Mouse (Mus musculus) neural tube, embryonic 15.5 days (tissue): ENCODE results near the gene Spon2. TPM values are rescaled to one million over a fixed set of nuclear protein-coding genes. Genes with fewer than 3 reads are reported as not detected.

Experiments
- ATAC-seq: fragments of 200-750 bp; cut with Nextera tagmentation; 2 replicates; pipeline ENCODE4 v1.8.0; 2017; ENCODE audit warnings: mild to moderate bottlenecking, moderate TSS enrichment, moderate library complexity; ENCODE audit not compliant: low FRiP score
- H3K27ac ChIP-seq: fragments of 300-500 bp; sonication (generic); replicated peaks from 2 replicates; pipeline ENCODE4 v1.5.1; 2015; ENCODE audit warnings: mild to moderate bottlenecking, inconsistent platforms
- H3K27me3 ChIP-seq: fragments of 300-500 bp; sonication (generic); replicated peaks from 2 replicates; pipeline ENCODE4 v1.6.1; 2015; ENCODE audit warnings: inconsistent platforms
- H3K36me3 ChIP-seq: fragments of 300-500 bp; sonication (generic); 2 replicates; pipeline ENCODE4 v1.6.1; 2015; ENCODE audit warnings: inconsistent platforms
- H3K4me1 ChIP-seq: fragments of 300-500 bp; sonication (generic); 2 replicates; pipeline ENCODE4 v1.6.1; 2015; ENCODE audit warnings: inconsistent platforms
- H3K4me2 ChIP-seq: fragments of 300-500 bp; sonication (generic); 2 replicates; pipeline ENCODE4 v1.6.1; 2015; ENCODE audit warnings: inconsistent platforms, mild to moderate bottlenecking, moderate library complexity
- H3K4me3 ChIP-seq: fragments of 300-500 bp; sonication (generic); replicated peaks from 2 replicates; pipeline ENCODE4 v1.5.1; 2015; ENCODE audit warnings: mild to moderate bottlenecking, inconsistent platforms
- H3K9ac ChIP-seq: fragments of 300-500 bp; sonication (generic); replicated peaks from 2 replicates; pipeline ENCODE4 v1.6.1; 2015; ENCODE audit warnings: mild to moderate bottlenecking, inconsistent platforms
- H3K9me3 ChIP-seq: fragments of 300-500 bp; sonication (generic); replicated peaks from 2 replicates; pipeline ENCODE4 v1.6.1; 2016; ENCODE audit warnings: inconsistent platforms
- WGBS: fragments of 180-500 bp; shearing (Covaris S2); methylation state at CpG from one replicate; pipeline ENCODE4 v1.1.7; 2015; ENCODE audit warnings: mixed read lengths; 5-methylcytosine and 5-hydroxymethylcytosine counted together
- polyA plus RNA-seq: library from polyadenylated mRNA; unstranded; fragments of >200 nt; fragmentation: Nextera tagmentation; extraction: Ambion mirVana; gene quantifications from 2 replicates; pipeline ENCODE4 v1.2.1, GENCODE M21; 2015

The Spon2 gene
- polyA plus RNA-seq, 1 experiment from 2014 or later = 2.8 TPM

DNA sequence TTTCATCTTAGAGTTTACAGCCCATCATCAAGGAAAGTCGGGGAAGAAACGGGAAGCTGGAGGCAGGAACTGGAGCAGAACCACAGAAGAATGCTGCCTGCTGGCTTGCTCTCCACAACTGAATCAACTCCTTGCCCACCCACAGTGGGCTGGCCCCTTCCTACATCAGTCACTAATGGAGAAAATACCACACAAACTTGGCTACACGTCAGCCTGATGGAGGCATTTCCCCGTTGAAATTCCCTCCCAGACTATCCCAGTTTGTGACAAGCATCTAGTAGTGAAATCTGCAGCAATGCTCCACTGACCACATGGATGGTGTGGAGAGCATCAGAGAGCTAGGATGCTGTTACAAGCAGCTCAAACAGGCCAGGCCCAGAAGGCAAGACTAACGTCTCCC is 14.5 kb upstream of the Spon2 start:
- Histone ChIP-seq H3K36me3 (no peaks in the 10 kb centered on the region), H3K27ac (no peak overlapping the region), H3K4me1 (peaks cover 11% of the 10 kb centered on the region), H3K4me2 (no peak overlapping the region), H3K27me3 (no peaks in the 10 kb centered on the region), H3K9me3 (no peaks in the 10 kb centered on the region), H3K9ac (no peak overlapping the region), H3K4me3 (no peak overlapping the region)
- ATAC-seq = no peak
- WGBS = 82% methylated on average over 5 of the region's 5 CpGs

DNA sequence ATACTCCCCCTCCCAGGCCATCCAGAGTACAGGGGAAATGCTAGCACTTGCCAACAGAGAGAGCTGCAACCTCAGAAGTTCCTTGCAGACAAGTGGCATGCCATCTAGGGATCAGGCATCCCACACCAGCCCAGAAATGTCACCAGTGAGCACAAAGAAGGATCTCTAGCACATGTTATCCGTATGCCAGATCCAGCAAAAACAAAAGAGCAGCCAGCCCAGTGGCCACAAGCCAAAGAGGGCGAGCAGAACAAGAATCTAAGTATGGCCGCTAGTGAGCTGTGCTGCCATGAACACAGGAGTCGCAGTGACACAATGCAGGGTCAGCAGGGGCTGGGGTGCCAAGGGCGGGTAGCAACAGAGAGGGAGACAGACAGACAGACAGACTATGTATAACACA is 12.0 kb upstream of the Spon2 start:
- no peak overlapping the region for H3K4me2 ChIP-seq
- no peak overlapping the region for H3K27ac ChIP-seq
- no peak overlapping the region for H3K4me3 ChIP-seq
- H3K4me1 ChIP-seq = peaks cover 11% of the 10 kb centered on the region
- no peak for ATAC-seq
- no peaks in the 10 kb centered on the region for H3K9me3 ChIP-seq
- H3K27me3 ChIP-seq = no peaks in the 10 kb centered on the region
- no peaks in the 10 kb centered on the region for H3K36me3 ChIP-seq
- 54% methylated on average over 5 of the region's 5 CpGs for WGBS
- no peak overlapping the region for H3K9ac ChIP-seq

GRCm38 (mm10) chr5:33228428-33228827 is 10.2 kb upstream of the Spon2 start:
- no peaks in the 10 kb centered on the region for H3K36me3 ChIP-seq
- H3K27me3 ChIP-seq = no peaks in the 10 kb centered on the region
- no peaks in the 10 kb centered on the region for H3K9me3 ChIP-seq
- 62% methylated on average over 5 of the region's 5 CpGs for WGBS
- peaks cover 11% of the 10 kb centered on the region for H3K4me1 ChIP-seq
- no peak overlapping the region for H3K4me2 ChIP-seq
- H3K9ac ChIP-seq = no peak overlapping the region
- H3K4me3 ChIP-seq = no peak overlapping the region
- ATAC-seq = no peak
- peak overlapping the region; percentile 45 for H3K27ac ChIP-seq

- WGBS = 89% methylated on average over 5 of the region's 5 CpGs
- Histone ChIP-seq H3K27ac (no peak overlapping the region), H3K9ac (no peak overlapping the region), H3K27me3 (no peaks in the 10 kb centered on the region), H3K4me3 (no peak overlapping the region), H3K4me1 (peaks cover 10% of the 10 kb centered on the region), H3K36me3 (no peaks in the 10 kb centered on the region), H3K9me3 (no peaks in the 10 kb centered on the region), H3K4me2 (no peak overlapping the region)
- ATAC-seq = no peak
Observed at GRCm38 (mm10) chr5:33225673-33226072, 7.4 kb upstream of the Spon2 start.

DNA sequence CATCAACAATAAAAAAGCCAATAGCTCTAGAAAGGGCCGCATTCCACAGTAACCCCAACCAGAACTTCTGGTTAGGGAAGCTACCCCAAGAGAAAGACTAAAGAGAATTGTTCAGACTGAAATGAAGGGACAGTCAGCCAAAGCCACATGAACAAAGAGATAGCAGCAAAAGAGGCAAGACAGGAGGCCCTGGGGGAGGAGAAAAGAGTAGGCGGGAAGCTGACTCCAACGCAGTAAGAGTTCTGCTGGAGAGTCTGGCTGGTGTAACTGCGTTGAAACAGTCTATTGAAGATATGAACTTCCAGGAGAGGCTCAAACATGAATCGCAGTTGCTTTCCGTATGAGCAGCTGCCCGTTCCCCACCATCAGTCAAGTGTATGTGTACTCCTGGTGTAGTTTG is 6.2 kb upstream of the Spon2 start:
- peaks cover 5% of the 10 kb centered on the region; the same call in 1 of the 2 replicates for H3K4me1 ChIP-seq
- H3K4me3 ChIP-seq = no peak overlapping the region
- no peak overlapping the region for H3K4me2 ChIP-seq
- no peak overlapping the region for H3K9ac ChIP-seq
- ATAC-seq = no peak
- no peaks in the 10 kb centered on the region for H3K9me3 ChIP-seq
- no peaks in the 10 kb centered on the region for H3K36me3 ChIP-seq
- H3K27ac ChIP-seq = no peak overlapping the region
- 78% methylated on average over 7 of the region's 7 CpGs for WGBS
- H3K27me3 ChIP-seq = no peaks in the 10 kb centered on the region

- Histone ChIP-seq H3K4me1 (peaks cover under 1% of the 10 kb centered on the region; the same call in 1 of the 2 replicates), H3K4me3 (no peak overlapping the region), H3K27me3 (no peaks in the 10 kb centered on the region), H3K27ac (no peak overlapping the region), H3K4me2 (no peak overlapping the region), H3K9ac (no peak overlapping the region), H3K9me3 (no peaks in the 10 kb centered on the region), H3K36me3 (no peaks in the 10 kb centered on the region)
- WGBS = 78% methylated on average over 9 of the region's 9 CpGs
- ATAC-seq = no peak
Observed at GRCm38 (mm10) chr5:33222841-33223744, 4.8 kb upstream of the Spon2 start.

- Histone ChIP-seq H3K4me1 (no peaks in the 10 kb centered on the region; the same call in 1 of the 2 replicates), H3K36me3 (no peaks in the 10 kb centered on the region), H3K4me3 (no peak overlapping the region), H3K9me3 (no peaks in the 10 kb centered on the region), H3K4me2 (no peak overlapping the region), H3K27ac (no peak overlapping the region), H3K27me3 (no peaks in the 10 kb centered on the region), H3K9ac (no peak overlapping the region)
- no peak for ATAC-seq
- 79% methylated on average over 6 of the region's 6 CpGs for WGBS
Observed at GRCm38 (mm10) chr5:33222389-33222788, 4.1 kb upstream of the Spon2 start.

DNA sequence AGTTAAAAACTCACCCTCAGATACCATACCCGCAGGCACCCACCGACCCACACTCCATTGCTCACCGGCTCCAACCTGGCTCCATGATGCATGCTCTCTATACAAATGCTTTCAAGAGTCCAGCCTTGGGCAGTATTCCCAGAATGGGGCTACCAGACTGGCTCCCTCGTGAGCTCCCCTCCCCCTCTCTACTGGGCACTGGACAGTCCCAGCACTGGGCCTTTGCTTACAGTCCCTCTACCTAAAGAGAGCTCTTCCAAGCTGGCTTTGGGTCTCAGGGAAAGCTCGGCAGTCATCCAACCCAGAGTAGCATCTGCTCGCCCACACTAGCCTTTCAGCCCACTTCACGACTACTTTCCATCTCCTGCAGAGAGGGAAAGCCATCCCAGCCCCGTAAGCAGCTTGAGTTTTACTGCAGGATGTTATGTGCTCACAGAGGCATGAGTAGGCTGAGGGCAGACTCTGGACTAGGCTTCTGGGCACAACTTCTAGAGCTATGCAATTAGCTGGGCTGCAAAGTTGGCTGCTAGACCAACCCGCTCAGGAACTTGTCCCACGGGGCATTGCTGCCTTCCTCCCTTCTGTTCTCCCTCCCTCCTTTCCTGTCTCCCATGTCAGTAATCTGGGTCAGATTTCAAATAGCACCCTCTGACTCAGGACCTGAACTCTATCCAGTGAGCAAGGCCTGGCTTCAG is 2.2 kb upstream of the Spon2 start:
- Histone ChIP-seq H3K36me3 (no peaks in the 10 kb centered on the region), H3K27me3 (no peaks in the 10 kb centered on the region), H3K4me1 (no peaks in the 10 kb centered on the region; the same call in 1 of the 2 replicates), H3K27ac (no peak overlapping the region), H3K9me3 (no peaks in the 10 kb centered on the region), H3K4me3 (no peak overlapping the region), H3K9ac (no peak overlapping the region), H3K4me2 (no peak overlapping the region)
- 66% methylated on average over 10 of the region's 10 CpGs for WGBS
- ATAC-seq = no peak

GRCm38 (mm10) chr5:33219831-33220230 is 1.6 kb upstream of the Spon2 start:
- H3K27ac ChIP-seq = no peak overlapping the region
- no peaks in the 10 kb centered on the region for H3K27me3 ChIP-seq
- no peak overlapping the region for H3K4me3 ChIP-seq
- no peak overlapping the region for H3K4me2 ChIP-seq
- no peaks in the 10 kb centered on the region for H3K36me3 ChIP-seq
- H3K9ac ChIP-seq = no peak overlapping the region
- no peak for ATAC-seq
- no peaks in the 10 kb centered on the region; the same call in 1 of the 2 replicates for H3K4me1 ChIP-seq
- 92% methylated on average over 4 of the region's 4 CpGs for WGBS
- H3K9me3 ChIP-seq = no peaks in the 10 kb centered on the region

GRCm38 (mm10) chr5:33218746-33219449 is 643 bp upstream of the Spon2 start:
- no peak overlapping the region for H3K4me3 ChIP-seq
- H3K9ac ChIP-seq = no peak overlapping the region
- no peaks in the 10 kb centered on the region for H3K9me3 ChIP-seq
- H3K4me1 ChIP-seq = no peaks in the 10 kb centered on the region; the same call in 1 of the 2 replicates
- ATAC-seq = no peak
- no peaks in the 10 kb centered on the region for H3K36me3 ChIP-seq
- 72% methylated on average over 20 of the region's 20 CpGs for WGBS
- no peak overlapping the region for H3K4me2 ChIP-seq
- 0 out of 2 replicates have a peak overlapping the region, but pooled peaks have one; percentile 28 for H3K27ac ChIP-seq
- H3K27me3 ChIP-seq = no peaks in the 10 kb centered on the region

DNA sequence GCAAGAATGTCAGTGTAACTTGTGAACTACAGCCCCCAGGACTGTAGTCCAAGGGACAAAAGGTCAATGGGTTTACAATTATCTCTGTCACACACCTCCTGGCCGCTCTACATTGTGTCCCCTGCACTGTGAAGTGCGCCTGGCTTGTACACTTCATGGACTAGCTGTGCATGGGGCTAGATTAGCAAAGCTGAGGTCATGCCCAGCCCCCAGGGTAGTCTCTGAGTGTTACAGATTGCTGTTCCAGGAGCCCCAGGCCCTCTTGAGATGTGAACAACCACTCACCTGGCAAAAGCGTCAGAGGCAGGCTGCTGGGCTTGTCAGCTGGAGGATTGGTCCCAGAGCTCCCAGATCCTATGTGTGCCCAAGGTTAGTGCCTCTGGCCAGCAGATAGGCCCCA is 592 bp downstream of the Spon2 start:
- Histone ChIP-seq H3K4me1 (no peaks in the 10 kb centered on the region; the same call in 1 of the 2 replicates), H3K4me2 (no peak overlapping the region), H3K9me3 (no peaks in the 10 kb centered on the region), H3K27ac (no peak overlapping the region), H3K9ac (no peak overlapping the region), H3K27me3 (no peaks in the 10 kb centered on the region), H3K4me3 (no peak overlapping the region), H3K36me3 (no peaks in the 10 kb centered on the region)
- no peak for ATAC-seq
- WGBS = 43% methylated on average over 3 of the region's 3 CpGs
